Mouse (Mus musculus): ENCODE measurements around the gene Ackr1. TPM values are rescaled to one million over a fixed set of nuclear protein-coding genes. Genes with fewer than 3 reads are reported as not detected.

Gene Ackr1
- 15.4 and 17.1 TPM in 2 replicates for polyA plus RNA-seq (2015; fragmentation: Nextera tagmentation; extraction: Ambion mirVana)

GRCm38 (mm10) chr1:173333312-173334253 lies at the start of gene Ackr1:
TSS of gene Ackr1 (minus strand) at chr1:173333750.
- Histone ChIP-seq H3K9ac (no peak within 1 kb of the TSS), H3K9me3 (no peaks in the 10 kb centered on the region), H3K27me3 (no peaks in the 10 kb centered on the region), H3K27ac (replicated peaks) (no peak within 1 kb of the TSS), H3K36me3 (peaks cover 34% of the 10 kb centered on the region), H3K4me2 (no peak within 1 kb of the TSS), H3K4me3 (no peak within 1 kb of the TSS), H3K4me1 (replicated peaks) (peaks cover 22% of the 10 kb centered on the region)
- 73% methylated on average over 9 of the region's 9 CpGs for WGBS
- no peak for ATAC-seq (ENCODE audit: low read depth)

GRCm38 (mm10) chr1:173381436-173381835 lies 47.9 kb upstream of the Ackr1 start:
- ATAC-seq (ENCODE audit: low read depth): no peak
- no peak overlapping the region for H3K27ac ChIP-seq (replicated peaks)
- H3K4me2 ChIP-seq: no peak overlapping the region
- H3K9ac ChIP-seq: no peak overlapping the region
- no peaks in the 10 kb centered on the region for H3K36me3 ChIP-seq
- H3K27me3 ChIP-seq: no peaks in the 10 kb centered on the region
- 92% methylated on average over 6 of the region's 6 CpGs for WGBS
- no peaks in the 10 kb centered on the region for H3K4me1 ChIP-seq (replicated peaks)
- no peaks in the 10 kb centered on the region for H3K9me3 ChIP-seq
- H3K4me3 ChIP-seq: no peak overlapping the region

- peak overlapping the region; percentile 35 for H3K4me2 ChIP-seq
- ATAC-seq (ENCODE audit: low read depth): peak; percentile 88
- H3K27me3 ChIP-seq: no peaks in the 10 kb centered on the region
- H3K27ac ChIP-seq (replicated peaks): no peak overlapping the region
- 29% methylated on average over 13 of the region's 13 CpGs for WGBS
- H3K9ac ChIP-seq: no peak overlapping the region
- H3K36me3 ChIP-seq: no peaks in the 10 kb centered on the region
- no peaks in the 10 kb centered on the region for H3K9me3 ChIP-seq
- no peak overlapping the region for H3K4me3 ChIP-seq
- no peaks in the 10 kb centered on the region for H3K4me1 ChIP-seq (replicated peaks)
Observed at GRCm38 (mm10) chr1:173377380-173378112, 44.0 kb upstream of the Ackr1 start.

GRCm38 (mm10) chr1:173374020-173374419 lies 40.5 kb upstream of the Ackr1 start:
- H3K4me2 ChIP-seq: no peak overlapping the region
- no peaks in the 10 kb centered on the region for H3K36me3 ChIP-seq
- no peak overlapping the region for H3K27ac ChIP-seq (replicated peaks)
- WGBS: 82% methylated on average over 7 of the region's 7 CpGs
- no peak for ATAC-seq (ENCODE audit: low read depth)
- no peaks in the 10 kb centered on the region for H3K9me3 ChIP-seq
- H3K4me3 ChIP-seq: no peak overlapping the region
- no peaks in the 10 kb centered on the region for H3K27me3 ChIP-seq
- peaks cover 18% of the 10 kb centered on the region; the same call in 1 of the 2 replicates for H3K4me1 ChIP-seq (replicated peaks)
- no peak overlapping the region for H3K9ac ChIP-seq

GRCm38 (mm10) chr1:173371586-173371985 lies 38.0 kb upstream of the Ackr1 start:
- 72% methylated on average over 6 of the region's 6 CpGs for WGBS
- Histone ChIP-seq H3K4me3 (no peak overlapping the region), H3K4me2 (no peak overlapping the region), H3K36me3 (no peaks in the 10 kb centered on the region), H3K9me3 (no peaks in the 10 kb centered on the region), H3K27ac (replicated peaks) (no peak overlapping the region), H3K27me3 (no peaks in the 10 kb centered on the region), H3K4me1 (replicated peaks) (peaks cover 25% of the 10 kb centered on the region; the same call in 1 of the 2 replicates), H3K9ac (no peak overlapping the region)
- ATAC-seq (ENCODE audit: low read depth): no peak

GRCm38 (mm10) chr1:173370456-173370855 lies 36.9 kb upstream of the Ackr1 start:
- H3K27me3 ChIP-seq: no peaks in the 10 kb centered on the region
- H3K4me2 ChIP-seq: no peak overlapping the region
- ATAC-seq (ENCODE audit: low read depth): no peak
- WGBS: 67% methylated on average over 6 of the region's 6 CpGs
- no peaks in the 10 kb centered on the region for H3K9me3 ChIP-seq
- H3K9ac ChIP-seq: no peak overlapping the region
- no peaks in the 10 kb centered on the region for H3K36me3 ChIP-seq
- H3K4me1 ChIP-seq (replicated peaks): peaks cover 34% of the 10 kb centered on the region
- H3K4me3 ChIP-seq: no peak overlapping the region
- H3K27ac ChIP-seq (replicated peaks): peak overlapping the region; percentile 9; the same call in 1 of the 2 replicates

GRCm38 (mm10) chr1:173369611-173370010 lies 36.1 kb upstream of the Ackr1 start:
- 62% methylated on average over 2 of the region's 2 CpGs for whole genome bisulfite sequencing

GRCm38 (mm10) chr1:173367356-173368046 lies 34.0 kb upstream of the Ackr1 start, which contains the start of gene Cadm3:
TSS of gene Cadm3 (minus strand) at chr1:173367695.
- peak; percentile 88 for ATAC-seq (ENCODE audit: low read depth)
- Histone ChIP-seq H3K27ac (replicated peaks) (peak within 1 kb of the TSS; percentile 95), H3K4me3 (peak within 1 kb of the TSS; percentile 96), H3K4me2 (peak within 1 kb of the TSS; percentile 72), H3K4me1 (replicated peaks) (peaks cover 62% of the 10 kb centered on the region), H3K9ac (peak within 1 kb of the TSS; percentile 98), H3K9me3 (no peaks in the 10 kb centered on the region), H3K27me3 (no peaks in the 10 kb centered on the region), H3K36me3 (no peaks in the 10 kb centered on the region)
- WGBS: under 1% methylated on average over 46 of the region's 46 CpGs

More at GRCm38 (mm10) chr1:173369611-173370010, 36.1 kb upstream of the Ackr1 start:
- Histone ChIP-seq H3K4me2 (no peak overlapping the region), H3K4me1 (replicated peaks) (peaks cover 43% of the 10 kb centered on the region), H3K9me3 (no peaks in the 10 kb centered on the region), H3K36me3 (no peaks in the 10 kb centered on the region), H3K4me3 (no peak overlapping the region), H3K9ac (no peak overlapping the region), H3K27ac (replicated peaks) (no peak overlapping the region), H3K27me3 (no peaks in the 10 kb centered on the region)
- no peak for ATAC-seq (ENCODE audit: low read depth)

GRCm38 (mm10) chr1:173366701-173367355 lies 33.3 kb upstream of the Ackr1 start:
- peak overlapping the region; percentile 96 for H3K4me3 ChIP-seq
- under 1% methylated on average over 31 of the region's 31 CpGs for WGBS
- H3K27me3 ChIP-seq: no peaks in the 10 kb centered on the region
- peaks cover 64% of the 10 kb centered on the region for H3K4me1 ChIP-seq (replicated peaks)
- ATAC-seq (ENCODE audit: low read depth): peak; percentile 72
- H3K4me2 ChIP-seq: peak overlapping the region; percentile 72
- peak overlapping the region; percentile 95 for H3K27ac ChIP-seq (replicated peaks)
- peak overlapping the region; percentile 98 for H3K9ac ChIP-seq
- H3K36me3 ChIP-seq: no peaks in the 10 kb centered on the region
- no peaks in the 10 kb centered on the region for H3K9me3 ChIP-seq

- ATAC-seq (ENCODE audit: low read depth): peak; percentile 51
- peak overlapping the region; percentile 98 for H3K9ac ChIP-seq
- H3K4me3 ChIP-seq: peak overlapping the region; percentile 96
- under 1% methylated on average over 13 of the region's 13 CpGs for WGBS
- peaks cover 66% of the 10 kb centered on the region for H3K4me1 ChIP-seq (replicated peaks)
- H3K9me3 ChIP-seq: no peaks in the 10 kb centered on the region
- no peaks in the 10 kb centered on the region for H3K36me3 ChIP-seq
- H3K27me3 ChIP-seq: no peaks in the 10 kb centered on the region
- peak overlapping the region; percentile 95; the same call in 1 of the 2 replicates for H3K27ac ChIP-seq (replicated peaks)
- peak overlapping the region; percentile 72 for H3K4me2 ChIP-seq
Observed at GRCm38 (mm10) chr1:173365970-173366409, 32.4 kb upstream of the Ackr1 start.

- Histone ChIP-seq H3K9me3 (no peaks in the 10 kb centered on the region), H3K4me3 (no peak overlapping the region), H3K36me3 (no peaks in the 10 kb centered on the region), H3K27ac (replicated peaks) (no peak overlapping the region), H3K9ac (no peak overlapping the region), H3K4me2 (no peak overlapping the region), H3K27me3 (no peaks in the 10 kb centered on the region), H3K4me1 (replicated peaks) (peaks cover 71% of the 10 kb centered on the region)
- WGBS: 81% methylated on average over 4 of the region's 4 CpGs
- ATAC-seq (ENCODE audit: low read depth): no peak
Observed at GRCm38 (mm10) chr1:173364125-173364800, 30.7 kb upstream of the Ackr1 start.
